Mouse (Mus musculus) granulocyte monocyte progenitor cell, adult 5-6 weeks (primary cell): ENCODE results near the gene Rtel1. TPM values are rescaled to one million over a fixed set of nuclear protein-coding genes. Genes with fewer than 3 reads are reported as not detected.

Source experiments
- ATAC-seq: replicated peaks from 2 replicates; pipeline ENCODE4 v1.8.0; 2016; ENCODE audit warnings: mild to moderate bottlenecking, moderate TSS enrichment, inconsistent platforms; ENCODE audit not compliant: poor library complexity, severe bottlenecking
- total RNA-seq, 2 experiments: library from RNA; stranded (forward) in 1 of 2; stranded (reverse) in 1 of 2; fragments of 200-712, 200-1000 nt in 1 of 2; fragments of >200 nt in 1 of 2; fragmentation: Nextera tagmentation in 1 of 2; gene quantifications; 2 replicates each; pipeline ENCODE4 v1.2.3; 2014 to 2017

The Rtel1 gene
- total RNA-seq, 2 experiments from 2014 or later, result 30.1 to 85.0 TPM

- ATAC-seq, result no peak
Measured at GRCm38 (mm10) chr2:181320103-181320499, 562 bp downstream of the Rtel1 start.

GRCm38 (mm10) chr2:181322136-181322535 is 2.6 kb downstream of the Rtel1 start:
- no peak for ATAC-seq

GRCm38 (mm10) chr2:181326098-181326497 is 6.6 kb downstream of the Rtel1 start:
- no peak for ATAC-seq

- ATAC-seq, result no peak
Measured at GRCm38 (mm10) chr2:181332542-181332941, 13.0 kb downstream of the Rtel1 start.

GRCm38 (mm10) chr2:181334023-181334422 is 14.5 kb downstream of the Rtel1 start:
- peak; percentile 90 for ATAC-seq

GRCm38 (mm10) chr2:181340426-181340825 is 20.9 kb downstream of the Rtel1 start:
- ATAC-seq, result no peak

- no peak for ATAC-seq
Measured at GRCm38 (mm10) chr2:181342766-181343165, 23.2 kb downstream of the Rtel1 start.

GRCm38 (mm10) chr2:181356780-181357179 is 37.2 kb downstream of the Rtel1 start:
- ATAC-seq, result no peak

GRCm38 (mm10) chr2:181363946-181364345 is 44.4 kb downstream of the Rtel1 start:
- no peak for ATAC-seq

GRCm38 (mm10) chr2:181364487-181364859 is 44.9 kb downstream of the Rtel1 start:
- ATAC-seq, result no peak

- ATAC-seq, result peak; percentile 91
Measured at GRCm38 (mm10) chr2:181364860-181365596, 45.5 kb downstream of the Rtel1 start, which contains the start of the genes Zgpat and Arfrp1. Gene Zgpat, plus strand, starts transcription at chr2:181364928. Gene Arfrp1, minus strand, starts transcription at chr2:181365404.

- peak; percentile 44 for ATAC-seq
Measured at GRCm38 (mm10) chr2:181365655-181366075, 46.1 kb downstream of the Rtel1 start.

- no peak for ATAC-seq
Measured at GRCm38 (mm10) chr2:181370001-181370400, 50.5 kb downstream of the Rtel1 start.

- peak; percentile 36; the same call in 1 of the 2 replicates for ATAC-seq
Measured at GRCm38 (mm10) chr2:181375787-181376186, 56.2 kb downstream of the Rtel1 start.

- peak; percentile 84 for ATAC-seq
Measured at GRCm38 (mm10) chr2:181377230-181377629, 57.7 kb downstream of the Rtel1 start.

GRCm38 (mm10) chr2:181378701-181379100 is 59.2 kb downstream of the Rtel1 start:
- ATAC-seq, result no peak

GRCm38 (mm10) chr2:181379778-181380177 is 60.2 kb downstream of the Rtel1 start, which contains the start of gene Lime1:
Gene Lime1, plus strand, starts transcription at chr2:181380078.
- no peak for ATAC-seq

- ATAC-seq, result no peak
Measured at GRCm38 (mm10) chr2:181380251-181380650, 60.7 kb downstream of the Rtel1 start.

- no peak for ATAC-seq
Measured at GRCm38 (mm10) chr2:181381107-181381506, 61.6 kb downstream of the Rtel1 start.

GRCm38 (mm10) chr2:181381631-181382306 is 62.2 kb downstream of the Rtel1 start:
- ATAC-seq, result no peak

GRCm38 (mm10) chr2:181384463-181384862 is 64.9 kb downstream of the Rtel1 start:
- ATAC-seq, result no peak
